Mouse (Mus musculus): ENCODE measurements around the gene Hras.

Hras gene

DNA sequence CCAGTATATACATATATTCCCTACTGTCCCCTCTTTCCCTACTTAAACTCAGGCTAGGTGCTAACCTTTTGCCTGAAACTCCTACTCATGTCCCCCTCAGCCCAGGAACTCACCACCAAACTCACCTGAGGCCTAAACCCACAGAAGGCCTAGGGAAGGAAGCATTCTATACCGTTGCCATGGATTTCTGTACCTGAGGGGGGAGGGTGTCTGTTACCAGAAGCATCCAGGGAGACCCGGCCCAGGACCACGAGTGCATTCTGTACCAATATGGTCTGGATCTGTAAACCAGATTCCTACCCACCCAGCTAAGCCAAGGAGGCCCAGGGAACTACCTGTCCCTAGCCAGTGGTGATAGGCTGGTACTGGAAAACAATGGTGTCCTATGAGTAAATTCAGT lies 20.5 kb upstream of the Hras start:
- no peak for DNase-seq (ENCODE audit: low spot score in 2 of 2)

DNA sequence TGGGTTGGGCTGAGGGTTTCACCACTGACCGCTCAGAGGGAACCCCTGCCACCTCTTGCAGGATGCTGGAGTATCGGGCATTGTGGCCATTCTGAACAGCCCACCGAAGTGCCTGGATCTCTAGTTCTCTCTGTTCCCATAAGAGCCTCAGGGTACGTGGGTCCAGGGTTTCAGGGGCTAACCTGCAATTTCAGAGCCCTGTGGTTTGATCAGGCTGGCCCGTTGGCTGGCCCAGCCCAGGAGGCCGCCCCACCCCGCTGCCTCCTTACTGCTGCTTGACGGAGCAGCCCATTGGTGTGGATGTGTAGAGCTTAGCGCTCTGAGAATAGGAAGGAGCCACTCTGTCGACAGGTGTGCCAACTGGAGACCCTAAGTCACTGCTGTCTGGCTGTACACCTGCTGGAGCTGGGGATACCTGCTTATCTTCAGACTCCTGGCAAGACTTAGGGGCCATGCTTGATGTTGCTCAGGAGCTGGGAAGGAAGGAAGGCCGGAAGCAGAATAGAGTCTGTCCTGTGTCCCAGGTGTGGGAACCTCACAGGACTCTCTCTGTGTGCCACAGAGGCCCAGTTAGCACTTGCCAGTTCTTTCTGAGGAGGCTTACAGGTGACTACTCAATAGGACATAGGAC lies 19.9 kb upstream of the Hras start, which contains the start of gene Lmntd2:
Lmntd2 (minus strand) TSS at position 476 of the 631 bp plus-strand sequence.
- DNase-seq (ENCODE audit: low spot score in 2 of 2): no peak

DNA sequence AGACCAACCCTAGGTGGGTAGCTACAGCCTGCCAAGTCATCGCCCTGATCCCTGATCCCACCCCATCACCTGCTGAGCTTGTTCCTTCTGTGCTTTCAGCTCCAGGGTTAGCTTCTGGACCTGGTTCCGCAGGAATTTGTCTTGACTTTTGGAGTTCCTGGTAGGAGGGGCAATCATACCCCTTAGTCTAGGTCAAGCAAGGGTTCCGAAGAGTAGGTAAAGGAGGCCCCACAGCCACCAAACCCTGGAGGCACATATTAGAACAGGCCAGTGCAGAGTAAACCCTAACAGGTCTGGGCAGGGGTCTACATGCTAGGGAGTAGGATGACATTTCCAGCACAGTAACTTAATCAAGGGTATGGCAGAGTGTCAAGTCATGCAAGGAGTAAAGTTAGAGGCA lies 19.3 kb upstream of the Hras start:
- DNase-seq (ENCODE audit: low spot score in 2 of 2): no peak

DNA sequence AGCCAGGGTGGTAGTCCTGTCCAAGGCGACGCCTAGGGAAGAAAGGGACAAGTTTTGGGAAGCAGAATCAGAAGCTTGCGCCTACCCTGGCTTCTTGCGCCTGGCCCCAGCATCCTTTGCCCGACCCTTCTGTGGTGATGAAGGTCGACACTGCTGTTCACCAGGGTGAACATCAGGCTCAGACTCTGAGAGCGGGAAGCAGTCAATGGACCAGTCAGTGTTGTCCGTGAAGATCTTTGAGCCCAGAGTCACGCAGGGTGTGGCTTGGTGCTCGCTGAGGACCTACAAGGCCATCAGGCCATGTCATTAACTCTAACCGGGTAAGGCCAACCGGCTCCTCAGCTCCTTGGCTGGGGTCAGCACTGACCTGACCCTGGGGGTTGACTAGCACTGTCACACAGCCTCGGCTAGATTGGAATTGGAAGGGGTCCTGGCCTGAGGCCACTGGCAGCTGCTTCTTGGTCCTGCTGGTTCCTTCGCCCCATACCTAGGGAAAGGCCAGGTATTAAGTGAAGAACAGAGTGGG lies 16.9 kb upstream of the Hras start:
- DNase-seq (ENCODE audit: low spot score in 2 of 2): no peak

DNA sequence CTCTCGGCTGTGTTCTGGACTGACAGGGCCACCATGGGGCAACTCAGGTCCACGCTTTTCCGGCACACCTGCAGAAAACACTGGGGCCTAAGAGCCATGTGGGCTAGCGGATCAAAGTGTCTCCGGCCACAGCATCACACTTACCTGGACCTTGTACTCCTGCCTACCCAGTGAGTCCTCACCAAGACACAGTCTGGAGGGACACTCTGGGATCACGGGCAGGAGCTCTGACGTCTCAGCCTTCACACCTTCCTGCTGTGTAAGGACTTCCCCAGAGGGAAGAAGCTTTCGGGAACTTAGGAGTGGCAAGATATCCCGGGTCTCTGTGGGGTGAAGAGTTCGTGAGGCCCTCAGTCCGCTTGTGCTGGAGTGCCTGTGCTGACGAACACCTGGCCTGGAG lies 16.3 kb upstream of the Hras start:
- no peak for DNase-seq (ENCODE audit: low spot score in 2 of 2)

DNA sequence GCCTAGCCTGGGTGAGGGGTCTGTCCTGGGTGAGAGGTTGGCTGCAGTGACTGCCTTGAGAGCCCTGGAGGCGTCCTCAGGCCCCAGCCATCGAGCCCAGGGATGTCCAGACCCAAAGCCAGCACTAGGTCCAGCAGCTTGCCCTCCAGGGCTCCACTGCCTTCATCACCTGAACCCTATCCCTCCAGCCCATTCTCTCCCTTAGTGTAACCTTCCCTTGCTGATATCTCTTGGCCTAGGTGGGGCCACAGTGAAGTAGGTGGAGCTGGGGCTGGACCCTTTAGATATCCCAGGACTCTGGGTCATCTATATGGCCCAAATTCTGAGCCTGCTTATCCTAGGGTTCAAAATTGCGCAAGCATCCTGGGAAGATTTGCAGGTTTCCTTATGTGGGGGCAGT lies 15.7 kb upstream of the Hras start:
- no peak for DNase-seq (ENCODE audit: low spot score in 2 of 2)

DNA sequence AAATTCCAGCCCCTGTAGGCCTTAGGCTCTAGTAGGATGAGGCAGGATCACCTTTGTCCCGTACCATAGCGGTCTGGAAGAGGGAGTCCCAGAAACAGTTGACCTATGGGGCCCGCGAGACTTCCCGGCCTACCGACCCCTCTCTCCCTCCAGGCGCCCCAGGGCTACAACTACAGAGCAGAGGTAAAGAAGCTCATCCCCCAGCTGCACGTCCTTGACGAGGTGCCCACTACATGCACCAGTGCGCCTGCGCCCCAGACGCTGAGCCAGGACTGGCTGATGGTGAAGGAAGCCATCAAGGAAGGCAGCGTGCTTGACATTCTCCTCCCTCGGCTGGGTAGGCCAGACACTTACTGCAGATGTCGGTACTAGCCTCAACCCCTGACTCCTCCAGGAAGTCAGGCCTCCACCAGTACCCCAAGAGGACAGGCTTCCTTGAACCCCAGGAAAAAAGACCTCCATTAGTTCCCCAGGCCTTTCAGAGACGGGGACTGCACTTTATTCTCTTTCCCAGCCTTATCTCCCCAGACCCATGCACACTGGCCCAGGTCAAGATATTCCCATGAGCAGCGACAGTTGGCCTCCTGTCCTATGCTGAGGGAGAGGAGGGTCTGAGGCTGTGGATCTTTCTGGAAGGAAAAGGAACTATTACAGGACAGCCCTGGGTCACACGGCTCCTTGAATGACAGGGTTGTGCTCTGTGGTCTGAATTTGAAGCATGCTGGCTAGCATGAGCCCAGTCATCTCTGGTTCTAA lies 12.6 kb upstream of the Hras start:
- no peak for DNase-seq (ENCODE audit: low spot score in 2 of 2)

DNA sequence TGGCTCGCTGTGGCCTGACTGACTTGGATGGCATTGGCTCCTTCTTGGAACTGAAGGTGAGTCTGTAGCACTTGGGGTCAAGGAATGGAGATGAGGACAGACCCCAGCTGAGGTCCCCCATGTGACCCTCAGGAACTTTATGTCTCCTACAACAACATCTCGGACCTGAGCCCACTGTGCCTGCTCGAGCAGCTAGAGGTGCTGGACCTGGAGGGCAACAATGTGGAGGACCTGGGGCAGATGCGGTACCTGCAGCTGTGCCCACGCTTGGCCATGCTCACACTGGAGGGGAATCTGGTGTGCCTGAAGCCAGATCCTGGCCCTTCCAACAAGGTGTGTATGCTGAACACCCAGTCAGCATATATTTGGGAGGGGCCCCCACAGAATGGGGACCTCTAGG lies 11.7 kb upstream of the Hras start:
- no peak for DNase-seq (ENCODE audit: low spot score in 2 of 2)

DNA sequence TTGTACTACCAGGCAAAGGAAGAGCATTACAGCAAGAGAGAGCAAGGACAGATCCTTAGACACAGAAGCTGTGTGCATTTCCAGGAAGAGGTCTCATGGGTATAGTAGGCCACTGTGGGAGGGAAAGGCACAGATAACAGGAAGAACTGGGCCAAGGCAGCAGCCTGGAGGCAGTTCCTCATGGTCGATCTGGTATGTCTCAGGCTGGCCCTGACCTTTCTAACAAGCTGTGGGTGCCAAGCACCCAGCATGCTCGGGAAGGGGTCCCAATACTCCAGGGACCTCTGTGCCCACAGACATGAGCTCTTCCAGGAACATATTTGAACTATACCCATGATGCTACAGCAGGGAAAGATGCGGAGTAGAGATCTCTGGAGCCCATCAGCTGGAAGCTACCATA lies 10.7 kb upstream of the Hras start:
- DNase-seq (ENCODE audit: low spot score in 2 of 2): no peak

DNA sequence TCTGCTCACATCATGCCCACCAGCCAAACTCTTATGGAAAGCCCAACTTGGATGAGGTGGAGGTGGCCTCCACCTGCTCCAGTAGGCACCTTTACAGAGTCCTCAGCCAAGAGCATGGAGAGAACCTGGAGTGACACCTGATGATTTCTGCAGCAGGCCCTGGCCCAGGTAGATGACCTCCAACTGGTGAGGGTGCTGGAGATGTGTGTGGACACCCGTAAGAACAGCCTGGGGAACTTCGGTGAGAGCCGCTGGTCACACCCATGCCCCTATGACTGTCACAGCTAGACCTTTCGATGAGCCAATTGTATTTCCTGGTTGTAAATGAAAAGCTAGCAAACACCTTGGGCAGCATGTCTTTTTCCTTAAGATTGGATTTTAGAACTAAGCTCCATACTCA lies 4.3 kb upstream of the Hras start:
- DNase-seq (ENCODE audit: low spot score in 2 of 2): no peak

DNA sequence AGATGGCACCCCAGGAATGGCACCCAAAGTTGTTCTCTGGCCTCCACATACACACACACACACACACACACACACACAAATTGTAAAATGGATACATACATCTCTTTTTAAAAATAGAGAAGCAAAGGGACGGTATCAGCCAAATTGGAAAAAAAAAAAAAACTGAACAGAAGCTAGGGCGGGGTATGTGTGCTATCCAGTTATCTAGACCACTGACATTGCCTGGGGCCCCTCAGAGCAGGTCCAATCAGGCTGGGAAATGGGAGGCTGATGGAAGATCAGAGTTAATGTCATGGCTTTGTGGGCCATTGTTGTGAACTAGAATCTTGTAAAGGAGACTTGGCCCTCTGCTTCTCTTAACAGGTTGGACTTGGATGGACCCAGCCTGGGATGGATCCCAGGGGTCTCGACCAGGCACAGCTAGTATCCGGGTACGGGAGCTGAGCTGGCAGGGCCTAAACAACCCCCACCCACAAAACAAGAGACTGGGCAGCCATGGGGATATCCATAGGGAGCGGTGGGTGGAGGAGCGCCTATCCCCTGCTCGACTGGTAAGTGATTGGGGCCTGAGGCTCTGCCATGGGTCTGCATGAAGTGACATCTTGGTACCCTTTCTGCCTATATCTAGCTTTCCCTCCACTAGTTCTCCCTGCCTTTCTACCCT lies 2.9 kb upstream of the Hras start:
- no peak for DNase-seq (ENCODE audit: low spot score in 2 of 2)

DNA sequence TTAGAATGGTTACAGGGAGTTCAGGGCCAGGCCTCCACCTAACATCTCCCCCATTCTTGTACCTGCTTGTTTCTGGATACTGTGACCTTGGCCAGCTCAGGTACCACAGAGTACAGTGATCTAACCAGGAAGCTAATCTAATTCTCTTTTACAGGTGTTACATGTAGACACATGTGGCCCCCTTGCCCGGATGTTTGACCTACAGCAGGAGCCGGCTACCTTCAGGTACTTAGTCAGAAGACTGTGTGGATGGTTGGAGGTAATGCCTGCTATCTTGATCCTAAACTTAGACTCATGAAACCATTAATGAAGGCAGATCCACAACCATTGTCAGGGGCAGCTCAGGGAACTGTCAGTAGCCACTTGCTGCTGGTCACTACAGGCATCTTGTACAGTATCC lies 1.9 kb upstream of the Hras start:
- DNase-seq (ENCODE audit: low spot score in 2 of 2): no peak

DNA sequence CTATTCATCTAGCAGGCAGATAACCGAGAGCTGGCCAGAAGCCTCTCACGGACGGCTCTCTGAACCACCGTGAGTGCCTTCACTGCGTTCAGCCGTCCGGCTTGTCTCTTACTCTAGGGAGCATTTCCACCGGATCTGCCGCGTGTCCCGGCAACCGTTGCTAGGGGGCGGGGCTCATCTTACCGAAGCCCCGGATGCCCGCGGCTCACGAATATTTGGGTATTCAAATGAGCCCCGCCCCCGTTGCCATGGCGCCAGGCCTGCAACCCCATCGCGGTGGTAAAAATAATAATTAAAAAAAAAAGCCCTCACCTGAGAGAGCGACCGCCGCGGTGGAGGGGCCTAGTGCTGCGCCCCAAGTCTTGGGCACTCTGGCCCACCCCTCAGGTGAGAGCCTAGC lies 1.0 kb upstream of the Hras start:
- peak; percentile 79 to 90 for DNase-seq (ENCODE audit: low spot score in 2 of 2)

DNA sequence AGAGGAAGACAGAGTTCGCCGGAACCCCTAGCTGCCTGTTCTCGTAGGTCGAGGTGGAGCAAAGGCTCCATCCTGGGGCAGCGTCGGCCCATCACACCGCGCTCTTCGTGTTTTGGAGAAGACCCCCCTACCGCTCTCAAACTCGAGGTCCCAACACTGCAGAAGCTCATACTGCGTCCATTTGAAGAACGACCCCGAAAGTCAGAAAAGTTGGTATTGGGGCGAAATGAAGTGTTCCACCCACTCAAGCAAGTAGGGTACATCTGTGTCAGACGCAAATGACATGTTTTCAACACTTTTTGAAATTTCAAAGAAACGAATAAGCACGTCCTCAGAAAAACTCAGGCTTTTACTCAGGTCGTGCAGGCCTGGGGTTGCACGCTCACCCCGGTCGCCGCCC lies 604 bp upstream of the Hras start:
- DNase-seq (ENCODE audit: low spot score in 2 of 2): no peak

DNA sequence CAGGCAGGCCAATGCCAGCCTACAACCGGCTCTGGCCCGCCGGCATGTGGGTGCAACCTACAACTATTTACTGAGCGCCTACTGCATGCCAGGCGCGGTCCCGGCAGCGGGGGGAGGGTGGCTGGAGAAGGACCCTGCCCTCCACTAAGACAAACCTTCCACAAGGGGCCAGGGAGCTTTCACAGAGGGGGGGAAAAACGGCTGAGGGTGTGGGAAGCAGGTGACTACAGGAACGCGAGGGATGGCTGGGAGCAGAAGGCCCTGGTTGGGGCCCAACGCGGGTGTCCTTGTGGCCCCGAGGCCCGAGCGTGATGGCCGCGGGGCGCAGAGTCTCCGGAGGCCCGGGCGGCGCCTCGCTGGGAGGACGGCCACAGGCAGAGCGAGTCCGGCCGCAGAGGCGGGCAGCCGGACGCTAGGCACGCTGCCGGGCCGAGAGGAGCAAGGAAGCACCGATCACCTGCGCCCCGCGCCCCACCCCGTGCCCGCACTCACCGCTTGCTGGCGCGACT lies 403 bp downstream of the Hras start:
- DNase-seq (ENCODE audit: low spot score in 2 of 2): peak in 1 of 2 experiments; percentile 38

DNA sequence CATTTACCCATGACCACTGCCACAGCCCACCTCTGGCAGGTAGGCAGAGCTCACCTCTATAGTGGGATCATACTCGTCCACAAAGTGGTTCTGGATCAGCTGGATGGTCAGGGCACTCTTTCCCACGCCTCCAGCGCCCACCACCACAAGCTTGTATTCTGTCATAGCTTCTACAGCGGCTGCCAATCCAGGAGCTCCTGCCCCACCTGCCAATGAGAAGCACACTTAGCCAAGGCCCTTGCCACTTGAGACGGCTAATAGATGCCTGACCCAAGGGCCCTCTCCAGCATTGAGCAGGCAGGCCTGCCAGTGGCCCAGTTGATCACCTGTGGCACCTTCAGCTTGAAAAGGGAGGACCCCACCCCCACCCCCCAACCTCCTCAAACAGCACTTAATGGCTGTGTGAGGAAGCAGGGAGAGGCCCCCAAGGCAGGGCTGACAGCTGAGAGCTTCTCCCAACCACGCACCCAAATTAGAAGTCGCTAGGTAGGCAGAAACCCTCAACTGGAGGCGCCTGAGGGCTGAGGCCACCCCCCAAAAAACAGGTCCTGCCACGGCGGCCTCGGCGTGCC lies 943 bp downstream of the Hras start:
- no peak for DNase-seq (ENCODE audit: low spot score in 2 of 2)

DNA sequence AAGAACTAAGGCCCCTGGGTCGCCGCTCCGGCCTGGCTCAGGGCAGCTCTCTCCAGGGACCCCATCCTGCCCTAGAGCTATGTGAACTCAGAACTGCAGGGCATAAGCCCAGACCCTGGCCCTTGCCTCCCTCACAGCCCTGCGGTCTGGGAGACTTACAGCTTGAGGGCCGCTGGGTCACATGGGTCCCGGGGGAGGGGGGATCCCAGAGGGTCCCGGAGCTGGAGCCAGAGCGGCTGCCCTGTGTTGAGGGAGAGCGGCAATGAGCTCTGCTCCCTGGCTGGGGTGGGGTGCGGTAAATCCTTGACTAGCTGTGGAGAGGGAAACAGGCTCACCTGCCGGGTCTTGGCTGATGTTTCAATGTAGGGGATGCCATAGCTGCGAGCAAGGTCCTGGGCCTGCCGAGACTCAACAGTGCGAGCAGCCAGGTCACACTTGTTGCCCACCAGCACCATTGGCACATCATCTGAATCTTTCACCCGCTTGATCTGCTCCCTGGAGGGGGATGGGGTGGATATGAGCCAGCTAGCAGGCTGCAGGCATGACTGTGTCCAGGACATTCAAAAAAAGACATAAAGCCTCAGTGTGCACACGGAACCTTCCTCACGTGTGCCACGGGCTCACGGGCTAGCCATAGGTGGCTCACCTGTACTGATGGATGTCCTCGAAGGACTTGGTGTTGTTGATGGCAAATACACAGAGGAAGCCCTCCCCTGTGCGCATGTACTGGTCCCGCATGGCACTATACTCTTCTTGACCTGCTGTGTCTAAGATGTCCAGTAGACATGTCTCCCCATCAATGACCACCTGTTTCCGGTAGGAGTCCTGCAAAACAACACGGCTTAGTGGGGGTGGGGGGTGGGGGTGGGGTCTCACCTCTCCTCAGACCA lies 1.8 kb downstream of the Hras start:
- no peak for DNase-seq (ENCODE audit: low spot score in 2 of 2)

DNA sequence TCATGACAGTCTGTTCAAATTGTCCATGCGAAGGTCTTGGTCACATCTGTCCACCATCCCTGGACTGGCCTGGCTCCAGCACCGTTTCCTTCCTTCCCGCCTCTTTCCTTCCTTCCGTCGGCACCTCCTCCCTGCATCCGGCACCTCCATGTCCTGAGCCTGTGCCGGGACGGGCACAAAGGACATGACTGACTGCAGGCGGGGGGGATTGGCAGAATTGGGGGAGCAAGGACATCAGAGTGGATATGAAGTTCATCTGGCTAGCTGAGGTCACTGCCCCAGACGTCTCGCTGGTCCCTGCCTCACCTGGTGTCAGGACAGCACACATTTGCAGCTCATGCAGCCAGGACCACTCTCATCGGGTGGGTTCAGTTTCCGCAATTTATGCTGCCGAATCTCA lies 2.8 kb downstream of the Hras start:
- DNase-seq (ENCODE audit: low spot score in 2 of 2): no peak

DNA sequence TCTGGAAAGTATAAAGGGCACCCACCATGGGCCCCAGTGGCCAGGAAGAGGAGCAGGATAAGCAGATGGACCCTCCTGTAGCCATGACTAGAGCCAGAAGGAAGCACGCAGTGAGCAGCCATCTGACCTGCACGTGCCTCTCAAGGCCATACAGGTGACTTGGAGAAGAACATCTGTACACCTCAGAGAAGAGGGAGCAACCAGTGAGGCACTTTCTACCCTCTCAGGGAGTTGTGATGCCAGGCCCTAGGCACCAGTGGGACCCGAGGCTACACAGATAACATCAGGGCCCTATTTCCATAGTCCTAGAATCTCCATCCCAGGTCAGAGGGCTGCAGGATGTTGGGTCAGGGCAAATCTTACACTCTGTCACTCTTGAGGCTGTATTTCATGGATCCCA lies 3.6 kb downstream of the Hras start:
- DNase-seq (ENCODE audit: low spot score in 2 of 2): no peak

DNA sequence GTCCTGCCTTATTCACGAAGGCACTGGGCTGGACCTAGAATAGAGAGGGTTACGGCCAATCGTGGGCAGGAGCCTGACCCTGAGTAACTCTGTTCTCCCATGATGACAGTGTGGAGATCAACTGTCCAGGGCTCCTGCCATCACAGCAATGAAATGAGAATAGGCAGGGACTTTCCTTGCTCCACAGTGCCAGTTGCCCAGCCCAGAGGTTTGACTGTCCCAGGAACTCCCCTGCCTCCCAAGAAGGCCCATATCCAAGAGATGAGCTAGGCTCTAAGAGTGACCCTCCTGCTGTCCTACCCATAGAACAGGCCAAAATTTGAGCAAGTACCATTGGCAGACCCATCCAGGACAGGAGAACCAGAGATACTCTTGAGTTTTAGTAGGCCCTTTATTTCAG lies 5.1 kb downstream of the Hras start:
- DNase-seq (ENCODE audit: low spot score in 2 of 2): no peak

DNA sequence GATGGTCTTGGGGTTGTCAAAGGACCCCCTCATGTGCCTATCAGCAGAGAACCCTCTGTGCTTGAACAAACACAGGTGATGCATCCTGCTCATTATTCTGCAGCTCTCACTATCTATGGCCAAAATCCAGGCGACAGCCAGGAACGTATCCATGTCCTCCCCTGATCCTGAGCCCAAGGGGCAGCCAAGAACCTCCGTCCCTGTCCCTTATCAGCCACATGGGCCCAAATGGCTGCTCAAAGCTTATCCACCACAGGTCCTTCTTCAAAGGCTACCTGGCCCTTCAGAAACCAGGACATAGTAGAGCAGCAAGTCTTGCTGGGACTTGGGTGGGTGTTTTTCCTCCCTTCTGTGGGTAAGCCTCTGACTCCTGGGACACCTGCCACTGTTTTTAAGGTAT lies 5.6 kb downstream of the Hras start:
- no peak for DNase-seq (ENCODE audit: low spot score in 2 of 2)

Data from cerebellum, postnatal 4 days (tissue).